Comparison of ENCODE assay signal across 22 mouse cellular contexts in genomic region chr10:95140191-95140590, GRCm38 (mm10).
DNase-seq lines count a peak whose midpoint lies in the region; ATAC-seq and TF ChIP-seq lines count a peak whose summit lies in the region.
"Had no signal": no experiment of that assay in that cellular context is flagged by ENCODE, and none has a peak within 500 bp of the region (broad histone marks: within the 10 kb centered on the region; RNA-seq: fewer than 3 reads in every experiment).

No protein-coding gene starts in this region.

- no peaks in the 10 kb centered on the region for H3K36me3 ChIP-seq in lung, embryonic 14.5 days (ENCODE audit: insufficient read depth)
- H3K36me3 ChIP-seq in neural tube, embryonic 15.5 days, result no peaks in the 10 kb centered on the region
- H3K36me3 ChIP-seq: embryonic facial prominence, embryonic 10.5 days; embryonic facial prominence, embryonic 15.5 days; kidney, embryonic 15.5 days; limb, embryonic 13.5 days; midbrain, embryonic 13.5 days had no signal

- H3K4me2 ChIP-seq in lung, embryonic 14.5 days, result no peak overlapping the region
- H3K4me2 ChIP-seq in neural tube, embryonic 15.5 days, result no peak overlapping the region
- H3K4me2 ChIP-seq: embryonic facial prominence, embryonic 15.5 days; hindbrain, embryonic 14.5 days; kidney, embryonic 15.5 days; limb, embryonic 13.5 days; liver, embryonic 11.5 days; midbrain, embryonic 13.5 days had no signal

- H3K4me3 ChIP-seq in lung, embryonic 14.5 days (ENCODE audit: low read depth, low read length), result no peak overlapping the region
- H3K4me3 ChIP-seq in olfactory bulb, adult 2 months (ENCODE audit: insufficient read depth, low read depth, low read length), result no peak overlapping the region
- H3K4me3 ChIP-seq in neural tube, embryonic 15.5 days (replicated peaks), result no peak overlapping the region
- H3K4me3 ChIP-seq: embryonic facial prominence, embryonic 10.5 days; embryonic facial prominence, embryonic 15.5 days; kidney, embryonic 15.5 days; limb, embryonic 13.5 days; midbrain, embryonic 13.5 days had no signal

- no peak for ATAC-seq in lung, embryonic 14.5 days (ENCODE audit: insufficient read depth)
- no peak for ATAC-seq in neural tube, embryonic 15.5 days (ENCODE audit: low FRiP score)
- ATAC-seq: CD4-positive, CD25-positive, alpha-beta regulatory T cell, adult 4 months; forebrain, embryonic 14.5 days; midbrain, embryonic 13.5 days had no signal

- no peak for TF ChIP-seq POLR2A in olfactory bulb, adult 2 months (IDR thresholded peaks at IDR 0.05; ENCODE audit: insufficient read depth, low read depth, low read length)

- TF ChIP-seq CTCF in lung, embryonic 14.5 days (IDR thresholded peaks at IDR 0.05; ENCODE audit: low read depth), result no peak
- no peak for TF ChIP-seq CTCF in olfactory bulb, adult 2 months (IDR thresholded peaks at IDR 0.05; ENCODE audit: insufficient read depth, low read depth, low read length)

- peak overlapping the region; percentile 52; the same call in 1 of the 2 replicates for H3K27ac ChIP-seq in lung, embryonic 14.5 days (ENCODE audit: low read depth)
- 0 out of 2 replicates have a peak overlapping the region, but pooled peaks have one; percentile 28 for H3K27ac ChIP-seq in olfactory bulb, adult 2 months (ENCODE audit: insufficient read depth, low read depth, low read length)
- no peak overlapping the region for H3K27ac ChIP-seq in neural tube, embryonic 15.5 days (replicated peaks)
- H3K27ac ChIP-seq: embryonic facial prominence, embryonic 15.5 days; hindbrain, embryonic 14.5 days; kidney, embryonic 15.5 days; limb, embryonic 13.5 days; macrophage; midbrain, embryonic 13.5 days had no signal

- H3K4me1 ChIP-seq in lung, embryonic 14.5 days (ENCODE audit: insufficient read depth), result peaks cover 30% of the 10 kb centered on the region
- peaks cover 22% of the 10 kb centered on the region for H3K4me1 ChIP-seq in olfactory bulb, adult 2 months (ENCODE audit: control insufficient read depth, insufficient read depth, low read length)
- H3K4me1 ChIP-seq in neural tube, embryonic 15.5 days, result peaks cover 32% of the 10 kb centered on the region

- H3K9ac ChIP-seq in lung, embryonic 14.5 days, result no peak overlapping the region
- H3K9ac ChIP-seq in neural tube, embryonic 15.5 days (replicated peaks), result no peak overlapping the region
- H3K9ac ChIP-seq: embryonic facial prominence, embryonic 15.5 days; hindbrain, embryonic 14.5 days; kidney, embryonic 15.5 days; limb, embryonic 13.5 days; midbrain, embryonic 13.5 days had no signal

- intact Hi-C loops in heart, postnatal 25 days (cut with DNase I), result loop anchor here (10.0 kb wide), 1 partner anchor 115 kb away; no protein-coding TSS in a partner anchor

- no peaks in the 10 kb centered on the region for H3K27me3 ChIP-seq in lung, embryonic 14.5 days (ENCODE audit: insufficient read depth, low read length)
- no peaks in the 10 kb centered on the region for H3K27me3 ChIP-seq in neural tube, embryonic 15.5 days (replicated peaks)
- H3K27me3 ChIP-seq: embryonic facial prominence, embryonic 15.5 days; kidney, embryonic 15.5 days; limb, embryonic 13.5 days; midbrain, embryonic 13.5 days had no signal

- DNase-seq in heart, adult 11 months, result peak; percentile 86
- DNase-seq in heart, postnatal 25 days (ENCODE audit: low spot score), result no peak
- no peak for DNase-seq in lung, embryonic 14.5 days
- no peak for DNase-seq in lung, postnatal 14 days
- peak; percentile 19 for DNase-seq in adipocyte (ENCODE audit: low spot score)
- DNase-seq: adrenal gland, postnatal 25 days; kidney, adult 18-20 months; right cerebral cortex, adult 18-20 months; thymus, adult 2 months; thymus, postnatal 36 days had no signal

- no peaks in the 10 kb centered on the region for H3K9me3 ChIP-seq in lung, embryonic 14.5 days (ENCODE audit: low read depth, low read length)
- H3K9me3 ChIP-seq in neural tube, embryonic 15.5 days (replicated peaks), result no peaks in the 10 kb centered on the region
- H3K9me3 ChIP-seq: embryonic facial prominence, embryonic 10.5 days; embryonic facial prominence, embryonic 15.5 days; kidney, embryonic 15.5 days; limb, embryonic 13.5 days; midbrain, embryonic 13.5 days had no signal

Comparison
In these comparisons a context has a peak if more than half of its experiments do, and no peak if none do; other contexts are left out.
1. DNase-seq: peak in heart, adult 11 months (single experiment) and adipocyte (single experiment); none in heart, postnatal 25 days (single experiment), lung, embryonic 14.5 days (single experiment) and lung, postnatal 14 days (single experiment).